Comparison of ENCODE assay signal across 25 mouse cellular contexts in genomic region chr14:14628673-14629072, GRCm38 (mm10).
DNase-seq lines count a peak whose midpoint lies in the region; ATAC-seq lines count a peak whose summit lies in the region.
"Had no signal": no experiment of that assay in that cellular context is flagged by ENCODE, and none has a peak within 500 bp of the region (broad histone marks: within the 10 kb centered on the region; RNA-seq: fewer than 3 reads in every experiment).

No protein-coding gene starts in this region.

- no peak overlapping the region for H3K27ac ChIP-seq in forebrain, embryonic 15.5 days (replicated peaks)
- H3K27ac ChIP-seq: embryonic facial prominence, embryonic 13.5 days; embryonic facial prominence, embryonic 15.5 days; forebrain, embryonic 10.5 days; forebrain, embryonic 12.5 days had no signal

- ATAC-seq in forebrain, embryonic 15.5 days (replicated peaks), result no peak
- ATAC-seq: activated CD4-positive, CD25-positive, alpha-beta regulatory T cell, adult 4 months; forebrain, embryonic 14.5 days; forebrain, postnatal 0 days had no signal

- H3K9ac ChIP-seq in forebrain, embryonic 15.5 days (replicated peaks), result no peak overlapping the region
- H3K9ac ChIP-seq: embryonic facial prominence, embryonic 13.5 days; embryonic facial prominence, embryonic 15.5 days; forebrain, embryonic 12.5 days; forebrain, postnatal 0 days had no signal

- H3K27me3 ChIP-seq in forebrain, embryonic 15.5 days, result no peaks in the 10 kb centered on the region
- H3K27me3 ChIP-seq: embryonic facial prominence, embryonic 13.5 days; embryonic facial prominence, embryonic 15.5 days had no signal

- H3K9me3 ChIP-seq in forebrain, embryonic 15.5 days, result no peaks in the 10 kb centered on the region
- H3K9me3 ChIP-seq: embryonic facial prominence, embryonic 13.5 days; embryonic facial prominence, embryonic 15.5 days; forebrain, embryonic 10.5 days; forebrain, embryonic 12.5 days had no signal

- H3K4me1 ChIP-seq in forebrain, embryonic 15.5 days, result peaks cover 14% of the 10 kb centered on the region

- 81% methylated on average over 1 of the region's 1 CpGs for WGBS in forebrain, embryonic 15.5 days

- no peak overlapping the region for H3K4me2 ChIP-seq in forebrain, embryonic 15.5 days (replicated peaks)
- H3K4me2 ChIP-seq: embryonic facial prominence, embryonic 13.5 days; embryonic facial prominence, embryonic 15.5 days; forebrain, embryonic 12.5 days had no signal

- no peaks in the 10 kb centered on the region for H3K36me3 ChIP-seq in forebrain, embryonic 15.5 days
- H3K36me3 ChIP-seq: embryonic facial prominence, embryonic 13.5 days; embryonic facial prominence, embryonic 15.5 days; forebrain, embryonic 10.5 days; forebrain, embryonic 12.5 days had no signal

- H3K4me3 ChIP-seq in forebrain, embryonic 15.5 days, result no peak overlapping the region
- H3K4me3 ChIP-seq: embryonic facial prominence, embryonic 13.5 days; embryonic facial prominence, embryonic 15.5 days; erythroblast, embryonic 14.5 days; forebrain, embryonic 10.5 days; forebrain, embryonic 12.5 days had no signal

- peak; percentile 33 for DNase-seq in heart, adult 11 months
- DNase-seq in heart, adult 18-20 months, result no peak
- DNase-seq in 3134 (ENCODE audit: extremely low read depth, insufficient read length, low spot score), result peak; percentile 55
- DNase-seq in 3T3-L1 (ENCODE audit: low read depth, low spot score), result peak; percentile 82
- peak; percentile 36 for DNase-seq in NIH3T3 (ENCODE audit: low read depth)
- no peak for DNase-seq in left cerebral cortex, adult 18-20 months (ENCODE audit: low spot score in 2 of 2)
- DNase-seq in gastrocnemius, postnatal 10 days, result no peak
- DNase-seq: adrenal gland, postnatal 10 days; adrenal gland, postnatal 25 days; cerebellum, adult 11 months; cerebellum, adult 18-20 months; cerebellum, adult 8-10 months; cerebellum, adult 9-11 months; cerebellum, postnatal 14 days; cerebellum, postnatal 36 days; embryo, embryonic 11 days; forebrain, postnatal 0 days had no signal

Comparison
In these comparisons a context has a peak if more than half of its experiments do, and no peak if none do; other contexts are left out.
1. DNase-seq: peak in heart, adult 11 months (single experiment), 3134 (single experiment), 3T3-L1 (single experiment) and NIH3T3 (single experiment); none in heart, adult 18-20 months (0 of 2), left cerebral cortex, adult 18-20 months (0 of 2) and gastrocnemius, postnatal 10 days (single experiment).